Mouse (Mus musculus): Measurements from ENCODE around the gene Echdc3. TPM values are rescaled to one million over a fixed set of nuclear protein-coding genes. Genes with fewer than 3 reads are reported as not detected.

The Echdc3 gene
- polyA plus RNA-seq, 1 experiment from 2014 or later, result 2.4 TPM

GRCm38 (mm10) chr2:6209746-6210145, 3.1 kb downstream of the Echdc3 start:
- H3K36me3 ChIP-seq (ENCODE audit: control insufficient read depth, insufficient read depth, low read length), result no peaks in the 10 kb centered on the region
- H3K9me3 ChIP-seq (ENCODE audit: control insufficient read depth, low read length), result no peaks in the 10 kb centered on the region
- 71% methylated on average over 3 of the region's 3 CpGs for WGBS
- no peak overlapping the region for H3K4me3 ChIP-seq (ENCODE audit: low read depth, low read length)
- DNase-seq (ENCODE audit: low spot score) (no peak), ATAC-seq (ENCODE audit: low FRiP score) (no peak)
- H3K27me3 ChIP-seq (ENCODE audit: control insufficient read depth, insufficient read depth, low read length), result no peaks in the 10 kb centered on the region
- H3K4me1 ChIP-seq (replicated peaks; ENCODE audit: control insufficient read depth, insufficient read depth, low read length), result no peaks in the 10 kb centered on the region
- no peak overlapping the region for H3K9ac ChIP-seq (ENCODE audit: low read depth, low read length)
- no peak overlapping the region for H3K27ac ChIP-seq (ENCODE audit: low read depth, low read length)
- no peak overlapping the region for H3K4me2 ChIP-seq (replicated peaks; ENCODE audit: low read depth, low read length)

- DNase-seq (ENCODE audit: low spot score), result no peak
- WGBS, result 82% methylated on average over 11 of the region's 11 CpGs
- Histone ChIP-seq H3K27ac (ENCODE audit: low read depth, low read length) (no peak overlapping the region), H3K36me3 (ENCODE audit: control insufficient read depth, insufficient read depth, low read length) (no peaks in the 10 kb centered on the region), H3K4me1 (replicated peaks; ENCODE audit: control insufficient read depth, insufficient read depth, low read length) (no peaks in the 10 kb centered on the region), H3K9ac (ENCODE audit: low read depth, low read length) (no peak overlapping the region), H3K27me3 (ENCODE audit: control insufficient read depth, insufficient read depth, low read length) (no peaks in the 10 kb centered on the region), H3K9me3 (ENCODE audit: control insufficient read depth, low read length) (no peaks in the 10 kb centered on the region), H3K4me3 (ENCODE audit: low read depth, low read length) (no peak overlapping the region), H3K4me2 (replicated peaks; ENCODE audit: low read depth, low read length) (no peak overlapping the region)
- ATAC-seq (ENCODE audit: low FRiP score), result no peak
These were observed 3.7 kb downstream of the Echdc3 start for GRCm38 (mm10) chr2:6209116-6209515.

DNA sequence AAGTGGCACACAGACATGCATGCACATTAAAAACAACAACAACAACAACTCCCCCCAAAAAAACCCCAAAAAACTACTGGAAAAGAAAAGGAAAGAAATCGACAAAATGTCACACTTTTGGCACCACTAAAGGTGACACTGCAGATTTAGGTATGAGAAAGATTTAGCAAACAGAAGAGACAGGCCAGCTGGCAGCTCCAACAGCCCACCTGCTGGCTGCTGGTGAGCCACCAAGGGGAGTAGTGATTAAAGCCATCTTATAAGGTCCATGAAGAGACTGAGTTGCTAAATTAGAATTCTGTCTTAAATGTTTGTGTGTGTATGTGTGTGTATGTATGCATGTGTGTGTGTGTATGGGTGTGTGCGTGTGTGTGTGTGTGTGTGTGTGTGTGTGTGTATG, 5.1 kb downstream of the Echdc3 start:
- Histone ChIP-seq H3K9me3 (ENCODE audit: control insufficient read depth, low read length) (no peaks in the 10 kb centered on the region), H3K27me3 (ENCODE audit: control insufficient read depth, insufficient read depth, low read length) (no peaks in the 10 kb centered on the region), H3K4me3 (ENCODE audit: low read depth, low read length) (no peak overlapping the region), H3K4me1 (replicated peaks; ENCODE audit: control insufficient read depth, insufficient read depth, low read length) (no peaks in the 10 kb centered on the region), H3K27ac (ENCODE audit: low read depth, low read length) (no peak overlapping the region), H3K9ac (ENCODE audit: low read depth, low read length) (no peak overlapping the region), H3K36me3 (ENCODE audit: control insufficient read depth, insufficient read depth, low read length) (no peaks in the 10 kb centered on the region), H3K4me2 (replicated peaks; ENCODE audit: low read depth, low read length) (no peak overlapping the region)
- no peak for DNase-seq (ENCODE audit: low spot score)
- WGBS, result 86% methylated on average over 2 of the region's 2 CpGs
- no peak for ATAC-seq (ENCODE audit: low FRiP score)

DNA sequence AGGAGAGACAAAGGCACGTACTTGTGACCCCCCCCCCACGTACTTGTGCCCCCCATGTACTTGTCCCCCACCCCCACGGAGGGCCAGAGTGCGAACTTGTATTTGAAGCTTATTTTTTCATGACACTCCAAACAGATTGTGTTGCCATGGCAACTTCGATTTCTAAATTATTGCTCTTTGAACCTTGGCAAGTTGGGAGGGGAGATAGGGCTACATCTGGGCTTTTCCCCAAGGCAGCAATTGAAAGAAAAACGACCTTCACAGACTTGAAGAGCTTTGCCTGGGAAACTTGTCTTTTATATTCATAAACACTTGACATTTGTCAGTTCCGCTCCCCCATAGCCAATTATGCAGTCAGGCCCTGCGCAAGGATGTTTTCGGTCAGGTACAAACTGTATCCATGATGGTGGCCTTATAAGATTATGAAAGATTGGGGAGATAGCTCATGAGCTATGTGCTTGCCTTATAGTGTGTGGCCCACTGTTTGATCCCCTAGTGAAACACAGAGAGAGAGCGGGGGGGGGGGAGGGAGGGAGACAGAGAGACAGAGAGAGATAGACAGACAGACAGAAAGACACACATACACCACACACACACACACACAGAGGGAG, 16.4 kb downstream of the Echdc3 start:
- Histone ChIP-seq H3K4me2 (replicated peaks; ENCODE audit: low read depth, low read length) (no peak overlapping the region), H3K36me3 (ENCODE audit: control insufficient read depth, insufficient read depth, low read length) (no peaks in the 10 kb centered on the region), H3K27ac (ENCODE audit: low read depth, low read length) (no peak overlapping the region), H3K9ac (ENCODE audit: low read depth, low read length) (no peak overlapping the region), H3K4me1 (replicated peaks; ENCODE audit: control insufficient read depth, insufficient read depth, low read length) (peaks cover 3% of the 10 kb centered on the region; the same call in 1 of the 2 replicates), H3K27me3 (ENCODE audit: control insufficient read depth, insufficient read depth, low read length) (no peaks in the 10 kb centered on the region), H3K9me3 (ENCODE audit: control insufficient read depth, low read length) (no peaks in the 10 kb centered on the region), H3K4me3 (ENCODE audit: low read depth, low read length) (no peak overlapping the region)
- 0 out of 2 replicates have a peak, but pooled peaks have one; percentile 22 for ATAC-seq (ENCODE audit: low FRiP score)
- 45% methylated on average over 9 of the region's 10 CpGs for WGBS
- peak; percentile 37 for DNase-seq (ENCODE audit: low spot score)

DNA sequence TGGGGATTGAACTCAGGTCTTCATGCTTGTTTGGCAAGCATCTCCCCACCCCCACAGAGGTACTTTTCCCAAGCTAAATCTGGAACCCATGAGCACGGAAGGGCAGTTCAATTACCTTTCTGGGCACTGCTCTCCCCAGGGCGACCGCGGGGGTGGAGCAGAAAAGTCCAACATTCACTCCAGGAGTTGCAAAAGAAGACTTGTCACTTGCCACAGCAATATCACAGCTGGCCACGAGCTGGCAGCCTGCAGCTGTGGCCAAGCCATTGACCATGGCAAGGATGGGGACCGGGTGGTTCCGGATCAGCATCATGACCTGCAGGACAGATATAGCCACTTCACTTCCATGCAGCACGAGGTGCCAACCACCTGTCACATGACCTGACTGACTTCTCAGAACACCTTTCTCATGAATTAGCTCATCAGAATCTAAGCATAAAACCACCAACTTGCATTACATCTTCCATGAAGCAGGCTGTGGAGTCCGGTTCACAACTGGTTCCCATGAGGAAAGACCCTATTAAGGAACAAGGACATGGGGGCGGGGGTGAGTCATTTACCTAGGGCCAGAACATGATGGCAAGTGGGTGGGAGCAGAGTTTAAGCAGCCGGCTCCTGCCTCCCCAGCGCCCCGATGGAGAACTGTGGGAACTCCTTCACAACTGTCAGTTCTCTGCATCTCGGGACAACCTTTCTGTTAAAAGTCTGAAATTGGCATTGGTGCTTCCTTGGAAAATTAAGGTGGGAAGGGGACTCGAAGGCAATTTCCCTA, 17.2 kb downstream of the Echdc3 start:
- H3K9me3 ChIP-seq (ENCODE audit: control insufficient read depth, low read length), result no peaks in the 10 kb centered on the region
- H3K27me3 ChIP-seq (ENCODE audit: control insufficient read depth, insufficient read depth, low read length), result no peaks in the 10 kb centered on the region
- H3K4me2 ChIP-seq (replicated peaks; ENCODE audit: low read depth, low read length), result no peak overlapping the region
- H3K36me3 ChIP-seq (ENCODE audit: control insufficient read depth, insufficient read depth, low read length), result no peaks in the 10 kb centered on the region
- 78% methylated on average over 15 of the region's 15 CpGs for WGBS
- H3K4me3 ChIP-seq (ENCODE audit: low read depth, low read length), result no peak overlapping the region
- DNase-seq (ENCODE audit: low spot score), result no peak
- no peak overlapping the region for H3K9ac ChIP-seq (ENCODE audit: low read depth, low read length)
- H3K4me1 ChIP-seq (replicated peaks; ENCODE audit: control insufficient read depth, insufficient read depth, low read length), result peaks cover 3% of the 10 kb centered on the region; the same call in 1 of the 2 replicates
- ATAC-seq (ENCODE audit: low FRiP score), result no peak
- no peak overlapping the region for H3K27ac ChIP-seq (ENCODE audit: low read depth, low read length)

GRCm38 (mm10) chr2:6194497-6194896, 18.3 kb downstream of the Echdc3 start:
- WGBS, result 86% methylated on average over 7 of the region's 7 CpGs
- H3K27ac ChIP-seq (ENCODE audit: low read depth, low read length), result no peak overlapping the region
- H3K4me3 ChIP-seq (ENCODE audit: low read depth, low read length), result no peak overlapping the region
- H3K36me3 ChIP-seq (ENCODE audit: control insufficient read depth, insufficient read depth, low read length), result no peaks in the 10 kb centered on the region
- H3K27me3 ChIP-seq (ENCODE audit: control insufficient read depth, insufficient read depth, low read length), result no peaks in the 10 kb centered on the region
- DNase-seq (ENCODE audit: low spot score) (no peak), ATAC-seq (ENCODE audit: low FRiP score) (no peak)
- no peak overlapping the region for H3K4me2 ChIP-seq (replicated peaks; ENCODE audit: low read depth, low read length)
- no peaks in the 10 kb centered on the region for H3K9me3 ChIP-seq (ENCODE audit: control insufficient read depth, low read length)
- H3K9ac ChIP-seq (ENCODE audit: low read depth, low read length), result no peak overlapping the region
- H3K4me1 ChIP-seq (replicated peaks; ENCODE audit: control insufficient read depth, insufficient read depth, low read length), result peaks cover 3% of the 10 kb centered on the region; the same call in 1 of the 2 replicates

DNA sequence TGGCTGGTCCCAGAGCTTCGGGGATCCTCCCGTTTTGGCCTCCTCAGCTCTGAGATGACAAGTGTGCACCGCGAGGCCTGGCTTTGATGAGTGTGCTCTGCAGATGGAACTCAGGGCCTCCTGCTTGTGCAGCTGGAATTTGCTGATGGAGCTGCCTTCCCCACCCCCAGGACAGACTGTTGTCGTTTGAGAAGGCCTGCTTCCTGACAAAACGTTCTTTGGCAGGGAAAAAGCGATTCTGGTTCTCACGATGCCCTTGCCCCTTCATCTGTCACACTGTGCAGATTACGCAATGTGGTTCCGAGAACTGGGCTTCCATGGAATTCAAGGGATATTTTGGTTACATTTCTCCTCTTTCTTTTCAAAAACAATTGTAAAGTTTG, 19.3 kb downstream of the Echdc3 start:
- Histone ChIP-seq H3K9me3 (ENCODE audit: control insufficient read depth, low read length) (no peaks in the 10 kb centered on the region), H3K36me3 (ENCODE audit: control insufficient read depth, insufficient read depth, low read length) (no peaks in the 10 kb centered on the region), H3K27ac (ENCODE audit: low read depth, low read length) (no peak overlapping the region), H3K4me2 (replicated peaks; ENCODE audit: low read depth, low read length) (no peak overlapping the region), H3K4me1 (replicated peaks; ENCODE audit: control insufficient read depth, insufficient read depth, low read length) (peaks cover 3% of the 10 kb centered on the region; the same call in 1 of the 2 replicates), H3K27me3 (ENCODE audit: control insufficient read depth, insufficient read depth, low read length) (no peaks in the 10 kb centered on the region), H3K4me3 (ENCODE audit: low read depth, low read length) (no peak overlapping the region), H3K9ac (ENCODE audit: low read depth, low read length) (no peak overlapping the region)
- WGBS, result 65% methylated on average over 10 of the region's 10 CpGs
- DNase-seq (ENCODE audit: low spot score) (no peak), ATAC-seq (ENCODE audit: low FRiP score) (no peak)

DNA sequence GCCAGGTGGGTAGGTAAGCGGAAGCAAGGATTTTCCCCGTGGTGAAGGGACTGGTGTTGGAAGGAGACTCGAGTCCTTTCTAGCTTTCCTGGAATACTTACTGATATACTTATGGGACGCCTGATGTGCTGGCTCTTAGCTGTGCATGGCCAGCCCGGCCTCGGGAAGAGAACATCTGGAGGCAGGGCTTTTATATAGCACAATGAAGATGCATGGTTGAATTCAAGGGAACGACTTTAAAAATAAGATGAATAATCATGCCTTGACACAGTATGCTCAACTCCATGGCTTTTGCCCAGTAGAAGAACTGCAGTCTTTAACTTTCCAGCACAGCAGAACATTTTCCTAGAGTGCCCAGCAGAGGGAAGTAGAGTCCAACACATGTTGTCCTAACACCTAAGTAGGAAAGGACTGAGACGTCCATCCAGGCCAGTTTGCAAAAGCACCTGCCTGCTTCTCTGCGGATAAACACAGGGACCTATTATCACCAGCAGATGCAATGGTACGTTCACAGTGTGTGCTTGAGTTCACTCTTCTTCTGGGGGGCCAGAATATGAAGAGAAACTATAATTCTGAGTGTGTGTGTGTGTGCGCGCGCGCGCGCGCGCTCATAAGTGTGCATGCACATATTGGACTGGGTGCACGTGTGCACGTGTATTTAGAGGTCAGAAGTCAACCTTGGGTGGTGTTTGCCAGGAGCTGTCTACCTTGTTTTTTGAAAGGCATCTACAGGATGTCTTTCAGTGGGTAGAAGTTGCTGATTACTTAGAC, 19.8 kb downstream of the Echdc3 start:
- no peaks in the 10 kb centered on the region for H3K27me3 ChIP-seq (ENCODE audit: control insufficient read depth, insufficient read depth, low read length)
- H3K4me3 ChIP-seq (ENCODE audit: low read depth, low read length), result no peak overlapping the region
- H3K4me1 ChIP-seq (replicated peaks; ENCODE audit: control insufficient read depth, insufficient read depth, low read length), result peaks cover 3% of the 10 kb centered on the region; the same call in 1 of the 2 replicates
- ATAC-seq (ENCODE audit: low FRiP score), result peak; percentile 42; the same call in 1 of the 2 replicates
- no peaks in the 10 kb centered on the region for H3K9me3 ChIP-seq (ENCODE audit: control insufficient read depth, low read length)
- WGBS, result 77% methylated on average over 20 of the region's 20 CpGs
- H3K4me2 ChIP-seq (replicated peaks; ENCODE audit: low read depth, low read length), result no peak overlapping the region
- H3K27ac ChIP-seq (ENCODE audit: low read depth, low read length), result no peak overlapping the region
- no peaks in the 10 kb centered on the region for H3K36me3 ChIP-seq (ENCODE audit: control insufficient read depth, insufficient read depth, low read length)
- DNase-seq (ENCODE audit: low spot score), result peak; percentile 78
- H3K9ac ChIP-seq (ENCODE audit: low read depth, low read length), result no peak overlapping the region
